Mouse (Mus musculus): Measurements from ENCODE around the gene Aida. TPM values are rescaled to one million over a fixed set of nuclear protein-coding genes. Genes with fewer than 3 reads are reported as not detected.

Aida gene
- total and polyA plus RNA-seq, 3 experiments = 17.7 to 36.0 TPM; not detected in 1

DNA sequence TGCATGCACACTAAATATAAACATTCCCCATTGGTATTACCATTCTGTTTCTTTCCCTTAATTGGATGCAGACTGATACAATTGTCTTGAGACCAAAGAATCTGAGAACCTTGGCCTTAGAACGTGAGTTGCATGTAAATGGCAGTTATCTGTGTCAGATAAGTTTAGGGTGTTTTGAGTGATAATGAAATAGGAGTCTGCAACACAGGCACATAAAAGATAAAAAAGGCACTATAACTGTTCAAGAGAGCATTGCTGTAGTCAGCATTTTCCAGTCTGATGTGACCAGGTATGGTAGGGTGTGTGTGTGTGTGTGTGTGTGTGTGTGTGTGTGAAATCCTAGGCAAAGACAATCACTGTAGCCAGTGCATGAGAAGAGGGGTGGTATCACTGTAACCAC is 48.2 kb upstream of the Aida start (continued):
- peak; percentile 40; the same call in 1 of the 2 replicates for TF ChIP-seq SIN3A (IDR thresholded peaks at IDR 0.05; ENCODE audit: low read length)
- TF ChIP-seq NRF1 (IDR thresholded peaks at IDR 0.05; ENCODE audit: insufficient read depth, low read depth, low read length, poor library complexity, severe bottlenecking) = no peak
- no peak for TF ChIP-seq CHD1 (IDR thresholded peaks at IDR 0.05; ENCODE audit: low read depth, low read length)
- TF ChIP-seq POLR2AphosphoS5 (IDR thresholded peaks at IDR 0.05; ENCODE audit: borderline replicate concordance, low read depth, low read length) = no peak
- peak; percentile 88 for TF ChIP-seq GATA1 (IDR thresholded peaks at IDR 0.05; ENCODE audit: low read depth, low read length)
- no peak; the same call in 1 of the 2 replicates for TF ChIP-seq MAX (IDR thresholded peaks at IDR 0.05; ENCODE audit: low read length)
- TF ChIP-seq ZMIZ1 (IDR thresholded peaks at IDR 0.05; ENCODE audit: low read depth, low read length) = no peak
- no peak for TF ChIP-seq MAZ (IDR thresholded peaks at IDR 0.05; ENCODE audit: low read depth, low read length)
- no peak for TF ChIP-seq HCFC1 (IDR thresholded peaks at IDR 0.05; ENCODE audit: low read depth, low read length)

GRCm38 (mm10) chr1:183250612-183251011 is 45.8 kb upstream of the Aida start:
- H3K9ac ChIP-seq (ENCODE audit: control insufficient read depth, low read depth, low read length, poor library complexity, severe bottlenecking) = no peak overlapping the region
- no peaks in the 10 kb centered on the region for H3K27me3 ChIP-seq (ENCODE audit: control insufficient read depth in 1 of 2, insufficient read depth in 2 of 2, low read length in 2 of 2)
- no peaks in the 10 kb centered on the region for H3K9me3 ChIP-seq (replicated peaks; ENCODE audit: insufficient read depth, low read length)
- peak; percentile 20 for DNase-seq (ENCODE audit: low read depth, low spot score)
- H3K79me2 ChIP-seq (ENCODE audit: control insufficient read depth, insufficient read depth, low read length, poor library complexity) = no peaks in the 10 kb centered on the region
- H3K4me1 ChIP-seq (ENCODE audit: control insufficient read depth in 1 of 2, insufficient read depth in 2 of 2, low read length in 2 of 2) = peaks cover 17 to 23% of the 10 kb centered on the region in 2 experiments; a peak in 3 of 4 replicates
- peaks cover 0 to 4% of the 10 kb centered on the region in 2 experiments; a peak in 2 of 4 replicates for H3K36me3 ChIP-seq (ENCODE audit: control insufficient read depth in 1 of 2, insufficient read depth in 2 of 2, low read length in 2 of 2)
- H3K4me3 ChIP-seq (ENCODE audit: control insufficient read depth in 1 of 2, insufficient read depth in 1 of 2, low read depth in 2 of 2, low read length in 2 of 2) = no peak overlapping the region
- no peak overlapping the region for H3K27ac ChIP-seq (ENCODE audit: control insufficient read depth, low read depth, low read length)
- TF ChIP-seq KAT2A (conservative IDR thresholded peaks at IDR 0.05; ENCODE audit: low read depth, low read length) (no peak), SIN3A (IDR thresholded peaks at IDR 0.05; ENCODE audit: low read length) (0 out of 2 replicates have a peak, but pooled peaks have one; percentile 18), EP300 (IDR thresholded peaks at IDR 0.05; ENCODE audit: low read depth in 1 of 2, low read length in 2 of 2) (peak in 1 of 2 experiments; percentile 17; a peak in 1 of 4 replicates), MAX (IDR thresholded peaks at IDR 0.05; ENCODE audit: low read length) (no peak), JUND (IDR thresholded peaks at IDR 0.05; ENCODE audit: low read depth, low read length) (no peak), HCFC1 (IDR thresholded peaks at IDR 0.05; ENCODE audit: low read depth, low read length) (no peak), CHD1 (IDR thresholded peaks at IDR 0.05; ENCODE audit: low read depth, low read length) (no peak), RAD21 (IDR thresholded peaks at IDR 0.05; ENCODE audit: low read depth, low read length) (no peak), POLR2A (IDR thresholded peaks at IDR 0.05; ENCODE audit: control insufficient read depth in 1 of 2, insufficient read depth in 1 of 2, low read depth in 1 of 2, low read length in 2 of 2, poor library complexity in 1 of 2) (no peak), POLR2AphosphoS2 (IDR thresholded peaks at IDR 0.05; ENCODE audit: low read length) (no peak), GABPA (IDR thresholded peaks at IDR 0.05; ENCODE audit: low read depth, low read length) (no peak), UBTF (IDR thresholded peaks at IDR 0.05; ENCODE audit: borderline replicate concordance, insufficient read depth, low read depth, low read length) (no peak)

- no peak for TF ChIP-seq POLR2AphosphoS2 (IDR thresholded peaks at IDR 0.05; ENCODE audit: low read length)
- peak; percentile 78 for TF ChIP-seq ZKSCAN1 (IDR thresholded peaks at IDR 0.05; ENCODE audit: low read depth, low read length)
- H3K9ac ChIP-seq (ENCODE audit: control insufficient read depth, low read depth, low read length, poor library complexity, severe bottlenecking) = no peak overlapping the region
- H3K79me2 ChIP-seq (ENCODE audit: control insufficient read depth, insufficient read depth, low read length, poor library complexity) = no peaks in the 10 kb centered on the region
- H3K36me3 ChIP-seq (ENCODE audit: control insufficient read depth in 1 of 2, insufficient read depth in 2 of 2, low read length in 2 of 2) = peaks cover 0 to 4% of the 10 kb centered on the region in 2 experiments; a peak in 2 of 4 replicates
- DNase-seq (ENCODE audit: low read depth, low spot score) = no peak
- H3K27me3 ChIP-seq (ENCODE audit: control insufficient read depth in 1 of 2, insufficient read depth in 2 of 2, low read length in 2 of 2) = no peaks in the 10 kb centered on the region
- no peak overlapping the region for H3K4me3 ChIP-seq (ENCODE audit: control insufficient read depth in 1 of 2, insufficient read depth in 1 of 2, low read depth in 2 of 2, low read length in 2 of 2)
- H3K27ac ChIP-seq (ENCODE audit: control insufficient read depth, low read depth, low read length) = no peak overlapping the region
- no peaks in the 10 kb centered on the region for H3K9me3 ChIP-seq (replicated peaks; ENCODE audit: insufficient read depth, low read length)
- peaks cover 17 to 23% of the 10 kb centered on the region in 2 experiments; a peak in 3 of 4 replicates for H3K4me1 ChIP-seq (ENCODE audit: control insufficient read depth in 1 of 2, insufficient read depth in 2 of 2, low read length in 2 of 2)
Measured at GRCm38 (mm10) chr1:183251818-183252217, 44.6 kb upstream of the Aida start.

All from MEL (cell line).